Mouse (Mus musculus) heart, postnatal 0 days (tissue): ENCODE data around the gene Ap1m1. TPM values are rescaled to one million over a fixed set of nuclear protein-coding genes. Genes with fewer than 3 reads are reported as not detected.

Source experiments
- ATAC-seq: fragments of 200-750 bp; cut with Nextera tagmentation; 2 replicates; pipeline ENCODE4 v1.8.0; 2017; ENCODE audit warnings: low read depth, moderate number of reproducible peaks, moderate library complexity; ENCODE audit not compliant: insufficient read depth
- DNase-seq: peaks from one replicate; pipeline ENCODE4 v3.0.0-alpha.2; 2016; ENCODE audit warnings: low spot score
- H3K27ac ChIP-seq: fragments of 300-500 bp; sonication (generic); 2 replicates; pipeline ENCODE4 v1.5.1; 2014; ENCODE audit warnings: low read depth, mild to moderate bottlenecking
- H3K27me3 ChIP-seq: fragments of 300-500 bp; sonication (generic); 2 replicates; pipeline ENCODE4 v1.6.1; 2014; ENCODE audit warnings: low read length, mixed read lengths; ENCODE audit not compliant: control insufficient read depth, insufficient read depth
- H3K36me3 ChIP-seq: fragments of 300-500 bp; sonication (generic); replicated peaks from 2 replicates; pipeline ENCODE4 v1.6.1; 2014; ENCODE audit warnings: low read length, mixed read lengths; ENCODE audit not compliant: control insufficient read depth, insufficient read depth
- H3K4me1 ChIP-seq: fragments of 300-500 bp; sonication (generic); 2 replicates; pipeline ENCODE4 v1.6.1; 2014; ENCODE audit warnings: antibody characterized with exemption; ENCODE audit not compliant: control insufficient read depth, insufficient read depth
- H3K4me2 ChIP-seq: fragments of 300-500 bp; sonication (generic); 2 replicates; pipeline ENCODE4 v1.6.1; 2014; ENCODE audit warnings: low read depth, mild to moderate bottlenecking, low read length, moderate library complexity
- H3K4me3 ChIP-seq: fragments of 300-500 bp; sonication (generic); 2 replicates; pipeline ENCODE4 v1.5.1; 2014; ENCODE audit warnings: low read depth, low read length
- H3K9ac ChIP-seq: fragments of 300-500 bp; sonication (generic); replicated peaks from 2 replicates; pipeline ENCODE4 v1.6.1; 2014; ENCODE audit warnings: low read depth, low read length, mixed read lengths
- H3K9me3 ChIP-seq: fragments of 300-500 bp; sonication (generic); replicated peaks from 2 replicates; pipeline ENCODE4 v1.6.1; 2016; ENCODE audit warnings: low read length; ENCODE audit not compliant: control insufficient read depth
- CTCF ChIP-seq: IDR thresholded peaks from 2 replicates; pipeline ENCODE4 v1.5.1; 2016; ENCODE audit warnings: antibody characterized with exemption, control low read depth, low read depth
- EP300 ChIP-seq: IDR thresholded peaks from 2 replicates; pipeline ENCODE4 v1.6.1; 2016; ENCODE audit warnings: antibody characterized with exemption, low read depth
- WGBS: fragments of 180-500 bp; shearing (Covaris S2); extraction: QIAGEN DNeasy Blood & Tissue Kit; methylation state at CpG from one replicate; pipeline ENCODE4 v1.1.7; 2014; 5-methylcytosine and 5-hydroxymethylcytosine counted together
- polyA plus RNA-seq: library from polyadenylated mRNA; unstranded; fragments of >200 nt; fragmentation: Nextera tagmentation; extraction: Ambion mirVana; gene quantifications from 2 replicates; pipeline ENCODE4 v1.2.1, GENCODE M21; 2015
- total RNA-seq: library from RNA; depleted of rRNA; stranded (reverse); fragments of >200 nt; gene quantifications from 2 replicates; pipeline ENCODE4 v1.2.3, GENCODE M21; 2014; ENCODE audit warnings: low replicate concordance

The Ap1m1 gene
- total and polyA plus RNA-seq, 2 experiments from 2014 or later, result 36.1 to 83.4 TPM

DNA sequence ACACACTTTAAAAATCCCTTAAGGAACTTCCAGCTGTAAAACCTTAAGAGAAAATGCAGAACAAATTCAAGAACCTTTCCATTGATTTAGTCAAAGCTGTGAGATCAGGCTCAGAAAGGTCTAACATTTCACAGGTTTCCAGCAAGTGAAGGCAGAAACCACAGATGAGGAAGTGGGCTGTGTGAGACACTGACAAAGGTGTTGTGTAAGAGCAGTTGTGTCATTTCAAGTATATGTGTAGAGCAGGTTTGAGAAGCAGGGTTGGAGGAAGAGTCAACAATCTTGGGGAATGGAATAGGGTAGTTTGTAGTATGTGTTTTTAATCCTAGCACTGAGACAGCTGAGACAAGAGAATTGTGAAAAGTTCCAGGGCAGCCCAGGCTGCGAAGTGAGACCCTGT is 23.9 kb upstream of the Ap1m1 start:
- no peak overlapping the region for H3K4me3 ChIP-seq
- H3K27ac ChIP-seq, result no peak overlapping the region
- DNase-seq (no peak), ATAC-seq (no peak)
- H3K27me3 ChIP-seq, result no peaks in the 10 kb centered on the region
- TF ChIP-seq EP300, result no peak
- TF ChIP-seq CTCF, result no peak
- no peaks in the 10 kb centered on the region for H3K9me3 ChIP-seq
- 11% methylated on average over 1 of the region's 1 CpGs for WGBS
- no peak overlapping the region for H3K9ac ChIP-seq
- no peak overlapping the region for H3K4me2 ChIP-seq
- peaks cover 8% of the 10 kb centered on the region; the same call in 1 of the 2 replicates for H3K4me1 ChIP-seq
- no peaks in the 10 kb centered on the region for H3K36me3 ChIP-seq

DNA sequence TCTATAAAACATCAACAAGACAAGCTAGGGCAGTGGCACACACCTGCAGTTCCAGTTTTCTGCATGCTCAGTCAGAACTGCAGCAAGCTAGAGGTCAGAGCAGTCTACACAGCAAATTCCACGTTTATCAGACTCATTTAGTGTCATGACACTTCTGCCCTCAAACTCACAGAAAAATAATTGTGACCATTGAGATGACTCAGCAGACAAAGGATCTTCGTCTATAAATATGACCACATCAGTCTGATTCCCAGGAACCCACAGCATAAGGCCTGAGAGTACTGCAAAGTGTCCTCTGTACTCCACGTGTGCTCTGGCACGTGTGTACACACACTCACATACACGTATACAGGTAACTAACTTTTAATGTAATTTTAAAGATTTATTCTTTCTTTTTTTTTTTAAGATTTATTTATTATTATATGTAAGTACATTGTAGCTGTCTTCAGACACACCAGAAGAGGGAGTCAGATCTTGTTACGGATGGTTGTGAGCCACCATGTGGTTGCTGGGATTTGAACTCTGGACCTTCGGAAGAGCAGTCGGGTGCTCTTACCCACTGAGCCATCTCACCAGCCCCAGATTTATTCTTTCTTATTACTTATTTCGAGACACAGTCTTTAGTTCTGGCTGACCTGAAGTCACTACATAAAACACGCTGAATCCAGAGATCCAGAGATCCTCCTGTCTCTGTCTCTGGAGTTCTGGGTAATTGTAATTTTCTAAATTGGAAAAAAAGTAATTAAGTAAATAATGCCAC is 20.9 kb upstream of the Ap1m1 start:
- ATAC-seq (no peak), DNase-seq (no peak)
- Histone ChIP-seq H3K27me3 (no peaks in the 10 kb centered on the region), H3K4me1 (peaks cover 10% of the 10 kb centered on the region; the same call in 1 of the 2 replicates), H3K27ac (peak overlapping the region; percentile 47; the same call in 1 of the 2 replicates), H3K9ac (no peak overlapping the region), H3K4me2 (peak overlapping the region; percentile 34; the same call in 1 of the 2 replicates), H3K9me3 (no peaks in the 10 kb centered on the region), H3K4me3 (peak overlapping the region; percentile 74), H3K36me3 (peaks cover 19% of the 10 kb centered on the region)
- 73% methylated on average over 9 of the region's 10 CpGs for WGBS
- TF ChIP-seq CTCF (no peak), EP300 (no peak)

DNA sequence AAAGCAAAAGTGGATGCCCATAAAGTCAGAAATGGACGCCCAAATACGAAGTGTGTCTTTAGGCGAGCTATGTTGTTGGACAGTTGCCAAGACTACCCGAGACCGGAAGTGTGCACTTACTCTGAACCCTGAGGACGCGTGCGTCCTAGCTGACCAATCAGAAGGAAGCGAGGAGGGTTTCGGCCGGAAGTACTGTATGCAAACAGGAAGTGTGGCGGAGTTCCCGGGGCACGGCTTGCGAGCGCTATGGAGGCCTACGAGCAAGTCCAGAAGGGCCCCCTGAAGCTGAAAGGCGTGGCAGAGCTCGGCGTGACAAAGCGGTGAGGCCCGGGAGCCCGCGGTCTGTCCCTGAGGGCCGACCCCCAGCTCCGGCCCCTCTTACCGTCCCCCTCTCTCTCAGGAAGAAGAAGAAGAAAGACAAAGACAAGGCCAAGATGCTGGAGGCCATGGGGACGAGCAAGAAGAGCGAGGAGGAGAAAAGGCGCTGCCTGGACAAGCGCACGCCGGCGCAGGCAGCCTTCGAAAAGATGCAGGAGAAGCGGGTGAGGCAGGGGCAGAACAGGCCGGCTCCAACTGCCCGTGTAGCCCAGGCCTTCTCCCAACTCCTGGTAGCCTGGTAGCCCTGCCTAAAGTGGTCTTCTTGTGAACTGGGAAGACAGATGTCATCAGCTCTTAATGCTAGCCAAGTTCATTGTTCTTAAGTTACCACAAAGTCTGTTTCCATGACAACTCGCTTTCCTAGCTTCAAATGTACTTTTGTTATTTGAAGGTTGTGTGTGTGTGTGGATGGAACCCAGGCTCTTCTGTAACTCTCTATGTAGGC is 20.1 kb upstream of the Ap1m1 start, which contains the start of gene Fam32a:
TSS of gene Fam32a (plus strand) at position 190 of the 823 bp plus-strand sequence.
- H3K9me3 ChIP-seq, result no peaks in the 10 kb centered on the region
- TF ChIP-seq EP300 (peak; percentile 57; the same call in 1 of the 2 replicates), CTCF (no peak)
- peak; percentile 96 for DNase-seq
- 6% methylated on average over 39 of the region's 39 CpGs for WGBS
- peak within 1 kb of the TSS; percentile 74 for H3K4me3 ChIP-seq
- peak within 1 kb of the TSS; percentile 89 for H3K4me2 ChIP-seq
- ATAC-seq, result peak; percentile 98
- H3K27ac ChIP-seq, result peak within 1 kb of the TSS; percentile 78
- no peaks in the 10 kb centered on the region for H3K27me3 ChIP-seq
- peaks cover 19% of the 10 kb centered on the region for H3K36me3 ChIP-seq
- peaks cover 10% of the 10 kb centered on the region; the same call in 1 of the 2 replicates for H3K4me1 ChIP-seq
- H3K9ac ChIP-seq, result peak within 1 kb of the TSS; percentile 71

- Histone ChIP-seq H3K27ac (no peak overlapping the region), H3K4me2 (peak overlapping the region; percentile 89), H3K9me3 (no peaks in the 10 kb centered on the region), H3K9ac (no peak overlapping the region), H3K36me3 (peaks cover 19% of the 10 kb centered on the region), H3K4me1 (peaks cover 10% of the 10 kb centered on the region; the same call in 1 of the 2 replicates), H3K4me3 (no peak overlapping the region), H3K27me3 (no peaks in the 10 kb centered on the region)
- DNase-seq, result no peak
- no peak for ATAC-seq
- no peak for TF ChIP-seq EP300
- no peak for TF ChIP-seq CTCF
- 85% methylated on average over 4 of the region's 4 CpGs for WGBS
Measured at GRCm38 (mm10) chr8:72220758-72221157, 19.1 kb upstream of the Ap1m1 start.

GRCm38 (mm10) chr8:72222656-72223055 is 17.2 kb upstream of the Ap1m1 start:
- Histone ChIP-seq H3K27me3 (no peaks in the 10 kb centered on the region), H3K4me3 (no peak overlapping the region), H3K4me1 (peaks cover 10% of the 10 kb centered on the region; the same call in 1 of the 2 replicates), H3K36me3 (peaks cover 19% of the 10 kb centered on the region), H3K27ac (no peak overlapping the region), H3K4me2 (no peak overlapping the region), H3K9me3 (no peaks in the 10 kb centered on the region), H3K9ac (no peak overlapping the region)
- WGBS, result 78% methylated on average over 5 of the region's 5 CpGs
- DNase-seq, result no peak
- no peak for ATAC-seq
- TF ChIP-seq CTCF (no peak), EP300 (no peak)
